Comparison of ENCODE assay signal across 17 mouse cellular contexts in genomic region chr11:68295474-68295873, GRCm38 (mm10).
A peak's percentile ranks its signal among the peaks of the same experiment; 100 is the strongest.
DNase-seq lines count a peak whose midpoint lies in the region; ATAC-seq and TF ChIP-seq lines count a peak whose summit lies in the region.
"Had no signal": no experiment of that assay in that cellular context is flagged by ENCODE, and none has a peak within 500 bp of the region (broad histone marks: within the 10 kb centered on the region; RNA-seq: fewer than 3 reads in every experiment).

No protein-coding gene starts in this region.

- peak; percentile 64 for ATAC-seq in Patski
- no peak for ATAC-seq in forebrain, embryonic 15.5 days (replicated peaks)
- ATAC-seq: activated CD4-positive, CD25-positive, alpha-beta regulatory T cell, adult 4 months; CD4-positive, CD25-positive, alpha-beta regulatory T cell, adult 4 months had no signal

- H3K4me3 ChIP-seq in forebrain, embryonic 15.5 days = no peak overlapping the region

- WGBS in forebrain, embryonic 15.5 days = 94% methylated on average over 5 of the region's 5 CpGs

- DNase-seq in Patski (ENCODE audit: low read depth, low spot score) = peak; percentile 68
- DNase-seq: adrenal gland, adult 2 months; adrenal gland, adult 8-10 months; adrenal gland, postnatal 10 days; adrenal gland, postnatal 14 days; adrenal gland, postnatal 25 days; adrenal gland, postnatal 36 days; B cell, adult 2 months; cerebellum, adult 11 months; cerebellum, adult 11-12 months; cerebellum, adult 18-20 months; cerebellum, adult 2 months; cerebellum, adult 8-10 months had no signal

- no peak overlapping the region for H3K27ac ChIP-seq in forebrain, embryonic 15.5 days (replicated peaks)

- CTCF ChIA-PET in Patski (lab: Charles Lee) = no interaction called here

- no peaks in the 10 kb centered on the region for H3K36me3 ChIP-seq in forebrain, embryonic 15.5 days
- H3K36me3 ChIP-seq: G1E had no signal

- peaks cover 3% of the 10 kb centered on the region; the same call in 1 of the 2 replicates for H3K4me1 ChIP-seq in forebrain, embryonic 15.5 days

- in situ Hi-C loops in Patski (cut with MboI; ENCODE audit: low pct_unique_long_range_greater_than_20kb) = no loop called here

- H3K4me2 ChIP-seq in forebrain, embryonic 15.5 days (replicated peaks) = no peak overlapping the region

- no peaks in the 10 kb centered on the region for H3K27me3 ChIP-seq in Patski
- no peaks in the 10 kb centered on the region for H3K27me3 ChIP-seq in forebrain, embryonic 15.5 days

- TF ChIP-seq CTCF in Patski (IDR thresholded peaks at IDR 0.05) = no peak

- POLR2A ChIA-PET in Patski (lab: Charles Lee) = no interaction called here

- H3K9ac ChIP-seq in forebrain, embryonic 15.5 days (replicated peaks) = no peak overlapping the region

- H3K9me3 ChIP-seq in forebrain, embryonic 15.5 days = no peaks in the 10 kb centered on the region
- H3K9me3 ChIP-seq: G1E had no signal
